Mouse (Mus musculus) urinary bladder, postnatal 36 days (tissue): ENCODE data around the gene Lsm3.
"Not testable (repeated sequence)": the region's sequence is repeated elsewhere in the genome, so short reads cannot be mapped to it uniquely, and the experiment has no call there.

Experiments used
- DNase-seq, 2 experiments: peaks; one replicate each; pipeline ENCODE4 v3.0.0; 2022; ENCODE audit warnings: low spot score in 2 of 2, mixed read lengths in 1 of 2

The Lsm3 gene

GRCm38 (mm10) chr6:91515545-91516449 is at the start of gene Lsm3, which contains the start of gene Xpc:
Gene Lsm3, plus strand, starts transcription at chr6:91515928.
Gene Xpc, minus strand, starts transcription at chr6:91515888.
- peak; percentile 98 to 99 for DNase-seq

- no peak for DNase-seq
These were observed 48.6 kb upstream of the Lsm3 start for GRCm38 (mm10) chr6:91467106-91467505.

- DNase-seq, result no peak
These were observed 45.0 kb upstream of the Lsm3 start for GRCm38 (mm10) chr6:91470712-91471111.

GRCm38 (mm10) chr6:91471427-91471826 is 44.3 kb upstream of the Lsm3 start:
- DNase-seq, result not testable (repeated sequence)

- DNase-seq, result no peak
These were observed 43.4 kb upstream of the Lsm3 start for GRCm38 (mm10) chr6:91472319-91472718.

GRCm38 (mm10) chr6:91472868-91473804 is 42.6 kb upstream of the Lsm3 start, which contains the start of the genes Chchd4 and Tmem43:
Gene Chchd4, minus strand, starts transcription at chr6:91473546.
Gene Tmem43, plus strand, starts transcription at chr6:91473703.
- peak; percentile 99 for DNase-seq

- DNase-seq, result no peak
These were observed 41.8 kb upstream of the Lsm3 start for GRCm38 (mm10) chr6:91473805-91474440.

GRCm38 (mm10) chr6:91474441-91475190 is 41.1 kb upstream of the Lsm3 start:
- peak in 1 of 2 experiments; percentile 49 for DNase-seq

- DNase-seq, result no peak
These were observed 39.2 kb upstream of the Lsm3 start for GRCm38 (mm10) chr6:91476541-91476940.

GRCm38 (mm10) chr6:91483371-91483770 is 32.4 kb upstream of the Lsm3 start:
- no peak for DNase-seq

GRCm38 (mm10) chr6:91486736-91487453 is 28.8 kb upstream of the Lsm3 start:
- no peak for DNase-seq

GRCm38 (mm10) chr6:91488496-91489212 is 27.1 kb upstream of the Lsm3 start:
- peak; percentile 26 to 43 for DNase-seq

GRCm38 (mm10) chr6:91489872-91490271 is 25.9 kb upstream of the Lsm3 start:
- DNase-seq, result peak; percentile 21 to 39

GRCm38 (mm10) chr6:91491004-91491403 is 24.7 kb upstream of the Lsm3 start:
- DNase-seq, result no peak

- no peak for DNase-seq
These were observed 22.7 kb upstream of the Lsm3 start for GRCm38 (mm10) chr6:91493053-91493452.

- DNase-seq, result no peak
These were observed 21.2 kb upstream of the Lsm3 start for GRCm38 (mm10) chr6:91494526-91494925.

- DNase-seq, result no peak
These were observed 12.4 kb upstream of the Lsm3 start for GRCm38 (mm10) chr6:91503302-91503701.

- DNase-seq, result no peak
These were observed 9.7 kb upstream of the Lsm3 start for GRCm38 (mm10) chr6:91506036-91506435.

- DNase-seq, result no peak
These were observed 7.7 kb upstream of the Lsm3 start for GRCm38 (mm10) chr6:91508041-91508440.
